15 mouse cellular contexts compared by ENCODE assay signal in genomic region chr2:17509942-17510341, GRCm38 (mm10).
"Had no signal": no experiment of that assay in that cellular context is flagged by ENCODE, and none has a peak within 500 bp of the region (broad histone marks: within the 10 kb centered on the region; RNA-seq: fewer than 3 reads in every experiment).

No protein-coding gene starts in this region.

- H3K4me1 ChIP-seq: kidney, embryonic 15.5 days; liver, embryonic 13.5 days; stomach, embryonic 15.5 days had no signal

- DNase-seq: kidney, adult 8-10 months; kidney, postnatal 36 days; liver, embryonic 13.5 days; retina, postnatal 1 day; right cerebral cortex, postnatal 25 days; spleen, adult 18-20 months; thymus, postnatal 25 days had no signal

- H3K9ac ChIP-seq: hindbrain, embryonic 15.5 days; kidney, embryonic 15.5 days; liver, embryonic 13.5 days; midbrain, embryonic 12.5 days; neural tube, embryonic 13.5 days; stomach, embryonic 15.5 days had no signal

- H3K27me3 ChIP-seq: hindbrain, embryonic 15.5 days; kidney, embryonic 15.5 days; liver, embryonic 13.5 days; midbrain, embryonic 12.5 days; neural tube, embryonic 13.5 days; stomach, embryonic 15.5 days had no signal

- H3K4me3 ChIP-seq: hindbrain, embryonic 15.5 days; kidney, embryonic 15.5 days; liver, embryonic 13.5 days; midbrain, embryonic 12.5 days; myocyte; neural tube, embryonic 13.5 days; stomach, embryonic 15.5 days had no signal

- H3K36me3 ChIP-seq: hindbrain, embryonic 15.5 days; kidney, embryonic 15.5 days; liver, embryonic 13.5 days; midbrain, embryonic 12.5 days; neural tube, embryonic 13.5 days; stomach, embryonic 15.5 days had no signal

- H3K4me2 ChIP-seq: hindbrain, embryonic 15.5 days; kidney, embryonic 15.5 days; liver, embryonic 13.5 days; midbrain, embryonic 12.5 days; neural tube, embryonic 13.5 days; stomach, embryonic 15.5 days had no signal

- H3K27ac ChIP-seq: hindbrain, embryonic 15.5 days; kidney, embryonic 15.5 days; liver, embryonic 13.5 days; midbrain, embryonic 12.5 days; neural tube, embryonic 13.5 days; stomach, embryonic 15.5 days had no signal

- H3K9me3 ChIP-seq: hindbrain, embryonic 15.5 days; kidney, embryonic 15.5 days; liver, embryonic 13.5 days; midbrain, embryonic 12.5 days; neural tube, embryonic 13.5 days; stomach, embryonic 15.5 days had no signal

- ATAC-seq: intestine, postnatal 0 days; midbrain, embryonic 16.5 days had no signal
